Mouse (Mus musculus): ENCODE measurements around the gene C8b. TPM values are rescaled to one million over a fixed set of nuclear protein-coding genes. Genes with fewer than 3 reads are reported as not detected.

Gene C8b
- polyA plus RNA-seq, 1 experiment from 2014 or later: not detected

DNA sequence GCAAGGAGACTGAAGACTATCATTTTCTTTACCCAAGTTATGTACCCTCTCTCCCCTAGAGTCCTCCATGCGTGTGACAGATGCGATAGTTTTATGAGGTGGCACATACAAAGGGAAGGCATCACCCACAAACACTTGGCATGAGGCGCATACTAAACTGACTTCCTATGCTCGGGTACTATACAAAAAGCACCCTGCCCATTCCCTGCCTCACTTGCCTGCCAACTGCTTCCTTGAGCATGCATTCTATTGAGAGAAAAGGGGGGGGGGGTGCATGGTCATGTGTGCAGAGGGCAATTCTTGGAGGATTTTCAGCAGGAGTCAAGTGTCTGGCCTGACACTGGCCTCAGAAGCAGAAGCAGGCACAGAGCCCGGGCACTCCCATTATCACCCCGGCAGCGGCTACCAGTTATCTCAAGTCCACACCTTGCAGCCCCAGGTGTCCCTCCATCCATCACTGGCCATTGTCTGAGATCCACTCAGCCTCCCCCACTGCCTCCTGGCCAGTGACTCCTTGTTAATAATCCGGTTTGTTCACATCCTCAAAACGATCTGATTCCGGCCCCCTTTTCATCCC lies 44.7 kb downstream of the C8b start:
- no peak overlapping the region for H3K4me2 ChIP-seq
- ATAC-seq (ENCODE audit: insufficient number of reproducible peaks, low FRiP score): no peak
- H3K36me3 ChIP-seq: no peaks in the 10 kb centered on the region
- H3K9me3 ChIP-seq (replicated peaks): no peaks in the 10 kb centered on the region
- no peak overlapping the region for H3K9ac ChIP-seq
- 57% methylated on average over 10 of the region's 10 CpGs for WGBS
- no peak overlapping the region for H3K4me3 ChIP-seq
- no peak overlapping the region for H3K27ac ChIP-seq (ENCODE audit: poor library complexity, severe bottlenecking)
- H3K4me1 ChIP-seq (replicated peaks): no peaks in the 10 kb centered on the region
- H3K27me3 ChIP-seq (replicated peaks): 0 out of 2 replicates have a peak, but pooled peaks cover 3% of the 10 kb centered on the region

DNA sequence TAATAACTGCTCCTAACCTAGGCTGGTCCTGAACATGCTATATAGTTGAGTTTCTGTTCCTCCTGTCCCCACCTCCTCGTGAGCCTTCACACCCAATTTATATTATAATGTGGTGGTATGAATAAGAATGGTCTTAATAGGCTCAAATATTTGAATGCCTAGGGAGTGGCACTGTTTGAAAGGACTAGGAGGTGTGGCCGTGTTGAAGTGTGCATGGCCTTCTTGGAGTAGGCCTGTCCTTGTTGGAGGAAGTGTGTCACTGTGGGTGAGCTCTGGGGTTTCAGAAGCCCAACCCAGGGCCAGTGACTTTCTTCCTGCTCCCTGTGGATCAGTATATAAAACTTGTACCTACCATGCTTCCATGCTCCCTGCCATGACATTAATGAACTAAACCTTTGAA lies 47.5 kb downstream of the C8b start:
- Histone ChIP-seq H3K27me3 (replicated peaks) (0 out of 2 replicates have a peak, but pooled peaks cover 3% of the 10 kb centered on the region), H3K4me3 (no peak overlapping the region), H3K4me1 (replicated peaks) (no peaks in the 10 kb centered on the region), H3K9ac (no peak overlapping the region), H3K4me2 (no peak overlapping the region), H3K27ac (ENCODE audit: poor library complexity, severe bottlenecking) (no peak overlapping the region), H3K36me3 (no peaks in the 10 kb centered on the region), H3K9me3 (replicated peaks) (peaks cover 3% of the 10 kb centered on the region; the same call in 1 of the 2 replicates)
- no peak for ATAC-seq (ENCODE audit: insufficient number of reproducible peaks, low FRiP score)
- 77% methylated on average over 2 of the region's 2 CpGs for WGBS

GRCm38 (mm10) chr4:104816519-104817232 lies 50.6 kb downstream of the C8b start:
- 87% methylated on average over 4 of the region's 4 CpGs for WGBS

DNA sequence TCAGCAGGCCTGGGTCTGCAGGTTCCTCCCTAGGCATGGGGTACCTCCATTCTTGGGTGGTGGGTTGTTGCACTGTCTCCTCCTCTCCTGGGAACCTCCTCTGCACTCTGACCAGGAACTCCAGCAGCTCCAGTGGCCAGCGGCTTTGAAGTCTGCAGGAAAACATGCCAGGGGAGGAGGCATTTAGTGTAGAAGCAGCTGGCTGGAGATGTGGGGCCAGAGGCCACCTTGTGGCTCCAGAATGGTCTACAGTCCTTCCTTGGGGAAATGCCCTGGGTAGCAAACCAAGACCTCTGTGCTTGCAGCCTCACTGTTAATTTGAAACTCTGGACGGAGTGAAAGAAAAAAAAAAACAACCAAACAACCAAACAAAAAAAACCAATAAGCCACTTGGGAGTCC lies 51.4 kb downstream of the C8b start:
- no peak overlapping the region for H3K9ac ChIP-seq
- H3K9me3 ChIP-seq (replicated peaks): peaks cover 3% of the 10 kb centered on the region; the same call in 1 of the 2 replicates
- H3K27me3 ChIP-seq (replicated peaks): no peaks in the 10 kb centered on the region
- H3K36me3 ChIP-seq: no peaks in the 10 kb centered on the region
- ATAC-seq (ENCODE audit: insufficient number of reproducible peaks, low FRiP score): no peak
- H3K4me2 ChIP-seq: no peak overlapping the region
- H3K4me1 ChIP-seq (replicated peaks): no peaks in the 10 kb centered on the region
- no peak overlapping the region for H3K4me3 ChIP-seq
- 38% methylated on average over 2 of the region's 2 CpGs for WGBS
- H3K27ac ChIP-seq (ENCODE audit: poor library complexity, severe bottlenecking): no peak overlapping the region

More at GRCm38 (mm10) chr4:104816519-104817232, 50.6 kb downstream of the C8b start:
- no peak for ATAC-seq (ENCODE audit: insufficient number of reproducible peaks, low FRiP score)
- Histone ChIP-seq H3K27me3 (replicated peaks) (no peaks in the 10 kb centered on the region), H3K9me3 (replicated peaks) (peaks cover 3% of the 10 kb centered on the region; the same call in 1 of the 2 replicates), H3K9ac (no peak overlapping the region), H3K27ac (ENCODE audit: poor library complexity, severe bottlenecking) (no peak overlapping the region), H3K4me2 (no peak overlapping the region), H3K36me3 (no peaks in the 10 kb centered on the region), H3K4me1 (replicated peaks) (no peaks in the 10 kb centered on the region), H3K4me3 (no peak overlapping the region)

DNA sequence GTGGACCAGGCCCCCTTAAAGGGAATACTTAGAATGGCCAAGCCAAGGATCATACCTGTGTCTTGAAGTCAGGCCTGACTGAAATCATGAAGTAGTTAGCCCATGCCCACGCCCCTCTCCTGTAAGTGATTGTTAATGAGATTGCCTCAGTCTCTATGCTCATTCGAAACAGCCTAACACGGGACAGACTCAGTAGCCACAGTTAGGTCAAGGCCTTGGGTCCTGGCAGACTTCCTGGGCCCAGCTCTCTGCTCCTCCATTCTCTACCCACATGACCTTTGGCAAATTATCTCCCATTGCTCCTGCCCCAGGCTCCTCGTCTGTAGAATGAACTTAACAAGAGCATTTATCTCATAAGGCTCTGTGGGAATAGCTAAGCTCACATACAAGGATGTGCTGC lies 52.9 kb downstream of the C8b start:
- no peaks in the 10 kb centered on the region for H3K27me3 ChIP-seq (replicated peaks)
- H3K9ac ChIP-seq: no peak overlapping the region
- H3K4me2 ChIP-seq: no peak overlapping the region
- no peak overlapping the region for H3K27ac ChIP-seq (ENCODE audit: poor library complexity, severe bottlenecking)
- no peaks in the 10 kb centered on the region for H3K36me3 ChIP-seq
- H3K9me3 ChIP-seq (replicated peaks): peaks cover 3% of the 10 kb centered on the region; the same call in 1 of the 2 replicates
- no peak for ATAC-seq (ENCODE audit: insufficient number of reproducible peaks, low FRiP score)
- no peak overlapping the region for H3K4me3 ChIP-seq
- WGBS: 59% methylated on average over 4 of the region's 4 CpGs
- H3K4me1 ChIP-seq (replicated peaks): no peaks in the 10 kb centered on the region

GRCm38 (mm10) chr4:104819891-104820290 lies 53.8 kb downstream of the C8b start:
- H3K4me2 ChIP-seq: no peak overlapping the region
- no peaks in the 10 kb centered on the region for H3K4me1 ChIP-seq (replicated peaks)
- no peaks in the 10 kb centered on the region for H3K36me3 ChIP-seq
- 28% methylated on average over 4 of the region's 4 CpGs for WGBS
- H3K9ac ChIP-seq: no peak overlapping the region
- H3K27me3 ChIP-seq (replicated peaks): no peaks in the 10 kb centered on the region
- no peak overlapping the region for H3K4me3 ChIP-seq
- no peak overlapping the region for H3K27ac ChIP-seq (ENCODE audit: poor library complexity, severe bottlenecking)
- H3K9me3 ChIP-seq (replicated peaks): peaks cover 3% of the 10 kb centered on the region; the same call in 1 of the 2 replicates
- ATAC-seq (ENCODE audit: insufficient number of reproducible peaks, low FRiP score): no peak

GRCm38 (mm10) chr4:104823597-104824101 lies 57.5 kb downstream of the C8b start:
- no peak overlapping the region for H3K9ac ChIP-seq
- no peaks in the 10 kb centered on the region for H3K27me3 ChIP-seq (replicated peaks)
- ATAC-seq (ENCODE audit: insufficient number of reproducible peaks, low FRiP score): no peak
- no peak overlapping the region for H3K27ac ChIP-seq (ENCODE audit: poor library complexity, severe bottlenecking)
- H3K4me2 ChIP-seq: no peak overlapping the region
- no peak overlapping the region for H3K4me3 ChIP-seq
- no peaks in the 10 kb centered on the region for H3K9me3 ChIP-seq (replicated peaks)
- WGBS: 67% methylated on average over 4 of the region's 4 CpGs
- H3K36me3 ChIP-seq: no peaks in the 10 kb centered on the region
- no peaks in the 10 kb centered on the region for H3K4me1 ChIP-seq (replicated peaks)

- Histone ChIP-seq H3K4me2 (no peak overlapping the region), H3K27ac (ENCODE audit: poor library complexity, severe bottlenecking) (no peak overlapping the region), H3K4me3 (no peak overlapping the region), H3K36me3 (no peaks in the 10 kb centered on the region), H3K9me3 (replicated peaks) (no peaks in the 10 kb centered on the region), H3K4me1 (replicated peaks) (no peaks in the 10 kb centered on the region), H3K9ac (no peak overlapping the region), H3K27me3 (replicated peaks) (no peaks in the 10 kb centered on the region)
- 72% methylated on average over 7 of the region's 7 CpGs for WGBS
- no peak for ATAC-seq (ENCODE audit: insufficient number of reproducible peaks, low FRiP score)
These were observed 58.4 kb downstream of the C8b start for GRCm38 (mm10) chr4:104824381-104825077.

GRCm38 (mm10) chr4:104828939-104829338 lies 62.8 kb downstream of the C8b start:
- WGBS: 75% methylated on average over 5 of the region's 5 CpGs

GRCm38 (mm10) chr4:104835096-104835495 lies 69.0 kb downstream of the C8b start:
- H3K4me2 ChIP-seq: no peak overlapping the region
- no peaks in the 10 kb centered on the region for H3K4me1 ChIP-seq (replicated peaks)
- no peak for ATAC-seq (ENCODE audit: insufficient number of reproducible peaks, low FRiP score)
- no peaks in the 10 kb centered on the region for H3K36me3 ChIP-seq
- no peak overlapping the region for H3K27ac ChIP-seq (ENCODE audit: poor library complexity, severe bottlenecking)
- H3K4me3 ChIP-seq: no peak overlapping the region
- 0 out of 2 replicates have a peak, but pooled peaks cover 3% of the 10 kb centered on the region for H3K27me3 ChIP-seq (replicated peaks)
- no peak overlapping the region for H3K9ac ChIP-seq
- WGBS: 51% methylated on average over 5 of the region's 5 CpGs
- no peaks in the 10 kb centered on the region; the same call in 1 of the 2 replicates for H3K9me3 ChIP-seq (replicated peaks)

More at GRCm38 (mm10) chr4:104828939-104829338, 62.8 kb downstream of the C8b start:
- Histone ChIP-seq H3K9me3 (replicated peaks) (no peaks in the 10 kb centered on the region; the same call in 1 of the 2 replicates), H3K9ac (no peak overlapping the region), H3K4me3 (no peak overlapping the region), H3K4me2 (no peak overlapping the region), H3K4me1 (replicated peaks) (no peaks in the 10 kb centered on the region), H3K27ac (ENCODE audit: poor library complexity, severe bottlenecking) (no peak overlapping the region), H3K27me3 (replicated peaks) (no peaks in the 10 kb centered on the region), H3K36me3 (no peaks in the 10 kb centered on the region)
- no peak for ATAC-seq (ENCODE audit: insufficient number of reproducible peaks, low FRiP score)

DNA sequence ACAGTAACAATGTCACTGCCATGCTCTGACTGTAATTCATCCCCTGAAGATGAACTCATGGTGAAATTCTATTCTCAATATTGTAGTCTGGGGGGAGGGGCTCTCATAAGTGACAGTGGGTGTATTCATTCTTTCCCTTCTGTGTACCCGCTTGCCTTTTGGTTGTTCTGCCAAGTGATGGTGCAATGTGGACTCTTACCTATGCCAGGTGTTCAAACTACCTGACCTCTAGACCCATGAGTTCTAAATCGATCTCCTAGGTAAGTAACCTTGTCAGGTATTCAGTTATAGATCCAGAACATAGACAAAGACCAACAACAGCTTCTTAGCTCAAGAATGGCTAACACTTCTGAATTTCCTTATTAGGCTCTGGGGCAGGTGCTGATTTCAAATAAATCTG lies 72.2 kb downstream of the C8b start:
- 76% methylated on average over 2 of the region's 2 CpGs for WGBS
- no peaks in the 10 kb centered on the region for H3K9me3 ChIP-seq (replicated peaks)
- no peaks in the 10 kb centered on the region for H3K4me1 ChIP-seq (replicated peaks)
- no peak overlapping the region for H3K4me2 ChIP-seq
- H3K27me3 ChIP-seq (replicated peaks): 0 out of 2 replicates have a peak, but pooled peaks cover 3% of the 10 kb centered on the region
- H3K4me3 ChIP-seq: no peak overlapping the region
- no peak overlapping the region for H3K9ac ChIP-seq
- no peak overlapping the region for H3K27ac ChIP-seq (ENCODE audit: poor library complexity, severe bottlenecking)
- no peaks in the 10 kb centered on the region for H3K36me3 ChIP-seq
- no peak for ATAC-seq (ENCODE audit: insufficient number of reproducible peaks, low FRiP score)
